Mouse (Mus musculus) neural tube, embryonic 15.5 days (tissue): ENCODE data around the gene Cyp4f13. TPM values are rescaled to one million over a fixed set of nuclear protein-coding genes. Genes with fewer than 3 reads are reported as not detected.

Experiments used
- ATAC-seq: fragments of 200-750 bp; cut with Nextera tagmentation; 2 replicates; pipeline ENCODE4 v1.8.0; 2017; ENCODE audit warnings: mild to moderate bottlenecking, moderate TSS enrichment, moderate library complexity; ENCODE audit not compliant: low FRiP score
- H3K27ac ChIP-seq: fragments of 300-500 bp; sonication (generic); replicated peaks from 2 replicates; pipeline ENCODE4 v1.5.1; 2015; ENCODE audit warnings: mild to moderate bottlenecking, inconsistent platforms
- H3K27me3 ChIP-seq: fragments of 300-500 bp; sonication (generic); replicated peaks from 2 replicates; pipeline ENCODE4 v1.6.1; 2015; ENCODE audit warnings: inconsistent platforms
- H3K36me3 ChIP-seq: fragments of 300-500 bp; sonication (generic); 2 replicates; pipeline ENCODE4 v1.6.1; 2015; ENCODE audit warnings: inconsistent platforms
- H3K4me1 ChIP-seq: fragments of 300-500 bp; sonication (generic); 2 replicates; pipeline ENCODE4 v1.6.1; 2015; ENCODE audit warnings: inconsistent platforms
- H3K4me2 ChIP-seq: fragments of 300-500 bp; sonication (generic); 2 replicates; pipeline ENCODE4 v1.6.1; 2015; ENCODE audit warnings: inconsistent platforms, mild to moderate bottlenecking, moderate library complexity
- H3K4me3 ChIP-seq: fragments of 300-500 bp; sonication (generic); replicated peaks from 2 replicates; pipeline ENCODE4 v1.5.1; 2015; ENCODE audit warnings: mild to moderate bottlenecking, inconsistent platforms
- H3K9ac ChIP-seq: fragments of 300-500 bp; sonication (generic); replicated peaks from 2 replicates; pipeline ENCODE4 v1.6.1; 2015; ENCODE audit warnings: mild to moderate bottlenecking, inconsistent platforms
- H3K9me3 ChIP-seq: fragments of 300-500 bp; sonication (generic); replicated peaks from 2 replicates; pipeline ENCODE4 v1.6.1; 2016; ENCODE audit warnings: inconsistent platforms
- WGBS: fragments of 180-500 bp; shearing (Covaris S2); methylation state at CpG from one replicate; pipeline ENCODE4 v1.1.7; 2015; ENCODE audit warnings: mixed read lengths; 5-methylcytosine and 5-hydroxymethylcytosine counted together
- polyA plus RNA-seq: library from polyadenylated mRNA; unstranded; fragments of >200 nt; fragmentation: Nextera tagmentation; extraction: Ambion mirVana; gene quantifications from 2 replicates; pipeline ENCODE4 v1.2.1, GENCODE M21; 2015

Gene Cyp4f13
- polyA plus RNA-seq, 1 experiment from 2014 or later, result 8.1 TPM

DNA sequence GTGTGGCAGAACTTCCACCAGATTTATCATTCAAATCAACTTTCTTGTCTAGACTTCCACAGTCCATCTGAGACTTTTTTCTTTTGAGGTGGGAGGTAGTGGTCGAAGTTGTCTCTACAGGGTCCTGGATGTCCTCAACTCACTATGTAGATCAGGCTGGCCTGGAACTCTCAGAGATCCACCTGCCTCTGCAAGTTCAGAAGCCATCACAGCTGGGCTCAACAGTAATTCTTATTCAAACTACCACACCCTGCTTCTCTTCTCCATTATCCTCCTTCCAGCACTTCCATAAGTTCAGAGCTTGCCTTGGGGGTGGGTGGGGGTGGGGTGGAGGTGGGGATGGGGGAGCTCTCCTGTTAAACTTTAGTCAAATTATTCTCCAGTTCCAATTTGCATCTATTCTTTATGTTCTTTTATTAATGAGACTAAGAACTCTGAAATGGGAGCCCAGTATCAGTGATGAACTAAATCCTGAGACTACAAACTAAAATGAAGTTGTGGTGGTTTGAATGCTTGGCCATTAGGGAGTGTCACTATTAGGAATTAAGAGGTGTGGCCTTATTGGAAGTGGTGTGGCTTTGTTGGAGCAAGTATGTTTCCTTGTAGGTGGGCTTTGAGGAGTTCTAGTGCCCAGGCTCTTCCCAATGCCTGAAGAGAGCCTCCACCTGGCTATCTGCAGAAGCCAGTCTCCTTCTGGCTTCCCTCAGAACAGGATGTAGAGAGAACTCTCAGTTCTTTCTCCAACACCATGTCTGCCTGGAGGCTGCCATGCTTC lies 45.3 kb downstream of the Cyp4f13 start:
- H3K9me3 ChIP-seq, result no peaks in the 10 kb centered on the region
- 0 out of 2 replicates have a peak, but pooled peaks cover 4% of the 10 kb centered on the region for H3K4me1 ChIP-seq
- peaks cover 2% of the 10 kb centered on the region; the same call in 1 of the 2 replicates for H3K27me3 ChIP-seq
- H3K4me2 ChIP-seq, result no peak overlapping the region
- WGBS, result 88% methylated on average over 1 of the region's 1 CpGs
- H3K27ac ChIP-seq, result no peak overlapping the region
- no peak for ATAC-seq
- no peaks in the 10 kb centered on the region for H3K36me3 ChIP-seq
- no peak overlapping the region for H3K9ac ChIP-seq
- no peak overlapping the region for H3K4me3 ChIP-seq

DNA sequence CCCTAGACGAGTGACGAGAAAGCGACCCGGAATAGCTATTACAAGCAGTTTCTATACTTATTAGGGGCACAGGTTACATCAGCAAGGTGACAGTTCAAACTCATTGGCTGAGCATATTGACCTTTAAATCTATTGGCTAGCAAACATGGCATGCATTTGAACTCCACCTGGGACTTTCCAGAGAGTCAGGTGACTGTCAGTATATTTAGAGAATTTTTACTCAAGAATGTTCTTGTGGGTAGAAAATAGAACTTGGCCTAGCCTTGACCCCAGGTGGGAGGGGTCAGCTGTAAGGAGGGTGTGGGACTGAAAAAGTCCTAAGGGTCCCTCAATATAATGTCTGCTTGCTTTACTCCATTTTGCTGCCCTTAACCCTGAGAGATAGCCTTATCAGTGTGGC lies 51.8 kb downstream of the Cyp4f13 start:
- Histone ChIP-seq H3K9ac (no peak overlapping the region), H3K36me3 (no peaks in the 10 kb centered on the region), H3K9me3 (no peaks in the 10 kb centered on the region), H3K27me3 (no peaks in the 10 kb centered on the region), H3K4me1 (peaks cover 9% of the 10 kb centered on the region), H3K27ac (no peak overlapping the region), H3K4me2 (no peak overlapping the region), H3K4me3 (no peak overlapping the region)
- ATAC-seq, result no peak
- WGBS, result 88% methylated on average over 4 of the region's 4 CpGs

GRCm38 (mm10) chr17:32893901-32894300 lies 53.3 kb downstream of the Cyp4f13 start:
- Histone ChIP-seq H3K27me3 (no peaks in the 10 kb centered on the region), H3K9me3 (no peaks in the 10 kb centered on the region), H3K4me3 (no peak overlapping the region), H3K27ac (no peak overlapping the region), H3K4me1 (peaks cover 21% of the 10 kb centered on the region), H3K4me2 (no peak overlapping the region), H3K36me3 (no peaks in the 10 kb centered on the region), H3K9ac (no peak overlapping the region)
- WGBS, result 73% methylated on average over 3 of the region's 3 CpGs
- no peak for ATAC-seq

GRCm38 (mm10) chr17:32891239-32892180 lies 55.7 kb downstream of the Cyp4f13 start, which contains the start of gene Zfp870:
TSS of gene Zfp870 (minus strand) at chr17:32891642.
- Histone ChIP-seq H3K9ac (peak within 1 kb of the TSS; percentile 81), H3K4me1 (peaks cover 21% of the 10 kb centered on the region), H3K27ac (peak within 1 kb of the TSS; percentile 87), H3K27me3 (no peaks in the 10 kb centered on the region), H3K4me3 (peak within 1 kb of the TSS; percentile 79), H3K4me2 (peak within 1 kb of the TSS; percentile 85), H3K9me3 (no peaks in the 10 kb centered on the region), H3K36me3 (no peaks in the 10 kb centered on the region)
- peak; percentile 99 for ATAC-seq
- WGBS, result 13% methylated on average over 33 of the region's 33 CpGs

DNA sequence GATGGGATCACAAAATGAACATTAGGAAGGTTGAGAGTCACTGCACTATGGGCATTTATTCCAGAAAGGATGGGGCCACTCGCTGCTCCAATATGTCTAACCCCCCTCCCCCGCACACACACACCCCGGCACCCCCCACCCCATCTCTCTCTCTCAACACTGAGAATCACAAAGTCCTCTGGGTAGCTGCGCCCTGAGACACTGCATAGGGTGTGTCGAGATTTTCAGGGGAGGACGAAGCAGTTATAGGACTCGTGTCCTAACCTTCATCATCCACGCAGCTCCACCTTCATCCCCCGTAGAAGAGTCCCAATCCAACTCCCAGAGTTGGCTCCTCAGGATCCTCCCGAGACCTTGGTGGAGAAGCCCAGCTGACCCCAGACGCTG lies 56.4 kb downstream of the Cyp4f13 start:
- Histone ChIP-seq H3K36me3 (no peaks in the 10 kb centered on the region), H3K4me2 (peak overlapping the region; percentile 85), H3K27ac (peak overlapping the region; percentile 87), H3K9me3 (no peaks in the 10 kb centered on the region), H3K27me3 (no peaks in the 10 kb centered on the region), H3K4me1 (peaks cover 21% of the 10 kb centered on the region), H3K4me3 (peak overlapping the region; percentile 79), H3K9ac (peak overlapping the region; percentile 81)
- WGBS, result 6% methylated on average over 11 of the region's 11 CpGs
- peak; percentile 49; the same call in 1 of the 2 replicates for ATAC-seq

DNA sequence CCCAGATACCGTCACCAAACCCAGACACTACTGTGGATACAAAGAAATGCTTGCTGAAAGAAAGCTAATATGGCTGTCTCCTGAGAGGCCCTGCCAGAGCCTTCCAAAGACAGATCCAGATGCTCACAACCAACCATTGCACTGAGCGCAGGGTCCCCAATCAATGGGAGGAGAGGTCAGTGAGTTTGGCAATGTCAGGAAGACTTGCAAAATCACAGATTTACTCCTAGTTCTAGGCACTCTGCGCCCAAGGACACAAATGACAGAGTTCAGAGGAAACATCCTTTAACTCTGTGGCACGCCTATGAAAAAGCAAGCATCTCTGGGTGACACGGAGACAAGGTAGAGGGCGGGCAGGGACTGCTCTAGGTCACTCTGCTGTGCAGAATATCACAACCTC lies 57.6 kb downstream of the Cyp4f13 start:
- Histone ChIP-seq H3K9ac (no peak overlapping the region), H3K4me1 (peaks cover 21% of the 10 kb centered on the region), H3K27me3 (no peaks in the 10 kb centered on the region), H3K4me2 (peak overlapping the region; percentile 85), H3K36me3 (0 out of 2 replicates have a peak, but pooled peaks cover 4% of the 10 kb centered on the region), H3K4me3 (no peak overlapping the region), H3K9me3 (no peaks in the 10 kb centered on the region), H3K27ac (no peak overlapping the region)
- WGBS, result 98% methylated on average over 6 of the region's 6 CpGs
- ATAC-seq, result no peak

DNA sequence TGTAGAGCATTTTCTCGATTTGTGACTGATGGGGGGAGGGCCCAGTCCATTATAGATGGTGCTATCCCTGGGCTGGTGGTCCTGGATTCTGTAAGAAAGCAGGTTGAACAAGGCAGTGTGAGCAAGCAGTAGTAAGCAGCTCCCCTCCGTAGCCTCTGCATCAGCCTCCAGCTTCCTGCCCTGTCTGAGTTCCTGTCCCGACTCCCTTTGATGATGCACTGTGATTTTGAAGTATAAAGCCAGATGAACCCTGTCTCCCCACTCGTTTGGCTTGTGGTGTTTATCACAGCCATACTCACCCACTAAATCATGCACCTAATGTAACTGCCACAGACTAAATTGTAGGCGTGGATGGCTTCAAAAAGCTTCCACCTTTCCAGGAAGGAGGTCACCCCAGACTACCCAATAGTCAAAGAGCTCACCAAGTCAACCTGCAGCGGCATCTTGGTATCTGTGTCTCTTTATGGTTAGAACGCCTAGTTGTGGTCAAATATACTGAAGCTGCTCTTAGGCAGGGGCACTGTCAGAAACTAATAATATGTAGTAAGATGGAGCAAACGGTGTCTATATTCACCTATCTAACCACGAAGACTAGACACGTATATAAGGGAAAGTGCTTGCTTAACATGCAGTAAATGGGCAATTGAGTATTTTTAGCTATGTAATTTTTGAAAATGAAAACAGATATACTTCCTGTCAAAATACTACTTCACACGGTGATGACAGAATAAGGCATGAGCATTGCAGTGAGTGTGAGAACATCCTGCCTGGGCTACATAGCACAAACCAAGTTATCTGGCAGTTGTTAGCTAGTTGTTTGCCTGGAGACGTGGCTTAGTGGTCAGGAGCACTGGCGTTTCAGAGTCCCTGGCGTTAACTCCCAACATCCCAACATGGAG lies 66.6 kb downstream of the Cyp4f13 start:
- no peaks in the 10 kb centered on the region; the same call in 1 of the 2 replicates for H3K9me3 ChIP-seq
- H3K27me3 ChIP-seq, result 0 out of 2 replicates have a peak, but pooled peaks cover 3% of the 10 kb centered on the region
- no peak for ATAC-seq
- no peak overlapping the region for H3K27ac ChIP-seq
- H3K4me2 ChIP-seq, result no peak overlapping the region
- H3K4me1 ChIP-seq, result no peaks in the 10 kb centered on the region
- WGBS, result 96% methylated on average over 14 of the region's 14 CpGs
- H3K4me3 ChIP-seq, result no peak overlapping the region
- no peak overlapping the region for H3K9ac ChIP-seq
- H3K36me3 ChIP-seq, result peaks cover 56% of the 10 kb centered on the region

DNA sequence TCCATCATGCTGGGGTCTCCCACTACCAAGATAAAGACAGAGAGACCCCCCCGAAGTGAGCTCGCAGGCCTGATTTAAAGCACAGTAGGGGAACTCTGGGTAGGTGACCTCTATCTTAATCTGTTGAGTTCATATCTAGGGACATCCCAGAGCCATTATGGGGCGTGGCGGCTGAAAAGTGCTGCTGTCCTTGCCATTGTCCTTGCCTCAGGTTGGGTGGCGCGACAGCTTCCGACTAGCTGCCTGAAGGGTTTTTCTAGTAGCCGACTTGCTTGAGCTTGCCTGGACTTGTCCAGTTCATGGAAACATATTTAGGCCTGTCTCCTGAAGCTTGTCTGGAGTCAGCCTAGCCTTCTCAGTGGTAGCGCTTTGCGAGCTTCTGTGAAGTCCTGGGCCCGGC lies 68.4 kb downstream of the Cyp4f13 start:
- Histone ChIP-seq H3K9ac (no peak overlapping the region), H3K4me2 (no peak overlapping the region), H3K27me3 (0 out of 2 replicates have a peak, but pooled peaks cover 3% of the 10 kb centered on the region), H3K27ac (no peak overlapping the region), H3K4me1 (no peaks in the 10 kb centered on the region), H3K9me3 (no peaks in the 10 kb centered on the region; the same call in 1 of the 2 replicates), H3K36me3 (peaks cover 45% of the 10 kb centered on the region), H3K4me3 (no peak overlapping the region)
- 97% methylated on average over 11 of the region's 11 CpGs for WGBS
- no peak for ATAC-seq

DNA sequence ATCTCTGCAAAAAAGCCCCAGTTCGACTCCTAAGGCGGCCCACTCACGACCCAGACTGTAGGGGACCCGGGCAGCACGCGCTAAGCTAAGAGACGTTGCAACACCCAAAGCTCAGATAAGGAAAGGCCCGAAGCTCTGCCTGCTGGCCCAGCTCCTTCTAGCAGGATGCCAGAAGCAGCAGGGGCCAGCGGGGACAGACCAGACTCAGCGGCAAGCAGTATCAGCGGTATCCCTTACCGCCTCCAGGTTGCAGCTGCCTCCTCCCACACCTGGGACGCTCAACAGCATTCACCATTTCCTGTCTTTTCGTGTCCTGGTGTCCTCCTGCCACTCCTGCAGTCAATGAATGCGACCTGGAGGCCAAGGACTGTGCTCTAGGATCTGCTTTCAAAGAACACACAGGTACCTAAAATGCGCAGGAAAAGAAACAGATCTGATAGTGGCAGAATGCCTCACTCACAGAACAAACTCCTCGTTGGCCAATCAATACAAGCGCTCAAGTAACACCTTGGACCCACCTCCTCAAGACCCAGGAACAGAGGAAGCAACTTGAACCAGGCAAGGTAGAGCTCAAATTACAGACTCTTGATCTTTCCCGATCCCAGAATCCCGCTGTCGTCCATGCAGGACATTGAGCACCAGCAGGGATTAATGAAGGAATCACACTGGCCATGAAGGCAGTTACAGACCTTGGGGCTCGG lies 69.6 kb downstream of the Cyp4f13 start:
- 18% methylated on average over 22 of the region's 22 CpGs for WGBS

More for the DNA sequence above, 69.6 kb downstream of the Cyp4f13 start:
- peaks cover 33% of the 10 kb centered on the region for H3K36me3 ChIP-seq
- H3K4me1 ChIP-seq, result no peaks in the 10 kb centered on the region
- 0 out of 2 replicates have a peak, but pooled peaks cover 3% of the 10 kb centered on the region for H3K27me3 ChIP-seq
- no peaks in the 10 kb centered on the region; the same call in 1 of the 2 replicates for H3K9me3 ChIP-seq
- no peak overlapping the region for H3K4me3 ChIP-seq
- no peak overlapping the region for H3K4me2 ChIP-seq
- no peak for ATAC-seq
- no peak overlapping the region for H3K27ac ChIP-seq
- no peak overlapping the region for H3K9ac ChIP-seq
